Mouse (Mus musculus): ENCODE measurements around the gene R3hdm2.
A peak's percentile ranks its signal among the peaks of the same experiment; 100 is the strongest.

R3hdm2 gene

DNA sequence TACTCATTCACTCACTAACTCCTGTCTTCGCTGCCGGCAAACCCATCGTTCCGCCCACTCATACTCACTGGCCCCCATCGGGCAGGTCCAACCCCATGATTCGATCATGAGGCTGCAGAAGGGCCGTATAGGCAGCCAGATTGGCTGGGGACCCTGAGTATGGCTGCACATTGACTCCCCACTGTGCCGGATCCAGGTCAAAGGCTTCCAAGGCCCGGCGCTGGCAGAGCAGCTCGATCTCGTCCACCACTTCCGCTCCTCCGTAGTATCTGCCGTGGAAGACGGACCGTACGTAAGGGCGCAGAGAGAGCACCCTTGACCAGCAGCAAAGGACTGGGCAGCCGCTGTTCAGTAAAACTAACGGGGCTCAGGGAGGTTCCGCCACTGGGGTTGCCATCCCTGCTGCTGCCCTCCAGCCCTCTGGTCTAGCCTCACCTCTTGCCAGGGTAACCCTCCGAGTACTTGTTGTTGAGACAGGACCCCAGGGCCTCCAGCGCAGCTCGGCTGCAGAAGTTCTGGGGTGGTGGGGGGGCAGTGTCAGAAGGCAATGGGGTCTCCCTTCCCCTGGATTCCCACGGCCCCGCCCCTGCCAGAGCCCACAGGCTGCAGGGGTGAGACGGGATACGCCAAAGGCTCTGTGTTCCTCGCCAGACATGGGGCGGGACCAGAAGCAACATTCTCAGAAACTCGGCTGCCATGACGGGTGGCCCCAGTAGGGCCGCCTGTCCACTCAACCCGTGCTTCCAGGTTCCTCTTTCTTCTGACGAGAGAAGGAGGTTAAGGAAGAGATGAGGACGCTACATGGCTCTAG is 140.0 kb downstream of the R3hdm2 start:
- no peak for DNase-seq

DNA sequence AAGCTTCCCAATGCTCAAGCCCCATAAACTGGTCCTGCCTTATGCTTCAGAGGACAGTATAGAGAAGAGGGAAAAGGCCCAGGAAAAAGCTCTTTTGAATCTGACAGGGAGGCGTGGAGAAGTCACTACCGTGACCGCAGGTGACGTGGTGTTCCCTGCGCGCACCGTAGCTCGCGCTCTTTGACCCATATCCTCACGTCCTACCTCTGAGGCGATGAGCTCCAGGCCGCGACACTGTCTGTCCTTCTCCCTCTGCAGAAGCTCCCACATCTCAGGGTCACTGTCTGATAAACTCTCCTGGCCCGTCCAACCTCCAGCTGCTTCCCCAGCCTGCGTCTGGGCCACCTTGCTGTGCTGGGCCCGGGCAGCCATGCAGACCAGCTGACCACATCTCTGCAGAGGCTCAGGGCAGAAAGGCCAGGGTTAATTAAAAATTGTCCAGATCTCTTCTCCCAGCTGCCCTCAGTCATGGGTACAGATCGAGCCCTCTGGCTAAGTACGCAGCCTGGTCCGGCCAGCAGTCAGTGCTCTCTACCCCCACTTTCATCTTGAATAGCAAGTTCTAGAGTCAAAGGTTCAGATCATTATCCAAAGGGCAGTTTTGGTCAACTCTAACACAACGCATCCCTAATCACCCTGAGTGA is 140.7 kb downstream of the R3hdm2 start:
- DNase-seq: no peak

DNA sequence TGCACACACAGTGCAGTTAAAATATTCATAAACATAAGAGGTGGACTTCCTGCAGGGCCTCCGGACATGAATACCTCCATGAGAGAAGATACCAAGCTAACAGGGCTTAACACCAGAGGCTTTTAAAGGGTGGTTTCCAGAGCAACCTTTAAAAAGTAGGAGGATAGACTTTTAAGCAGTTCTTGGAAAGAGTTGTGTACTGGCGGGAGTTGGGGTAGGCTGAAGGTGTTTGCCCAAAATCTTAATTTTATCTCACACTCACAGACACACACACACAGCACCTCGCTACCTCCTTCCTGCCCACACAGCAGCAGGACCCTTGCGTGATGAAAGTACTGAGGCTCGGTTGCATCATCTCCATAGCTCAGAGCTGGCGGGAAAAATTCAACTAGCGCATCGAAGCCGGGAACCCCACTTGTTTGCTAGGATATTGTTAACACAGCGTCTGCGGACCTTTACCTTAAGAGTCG is 141.5 kb downstream of the R3hdm2 start:
- DNase-seq: no peak

DNA sequence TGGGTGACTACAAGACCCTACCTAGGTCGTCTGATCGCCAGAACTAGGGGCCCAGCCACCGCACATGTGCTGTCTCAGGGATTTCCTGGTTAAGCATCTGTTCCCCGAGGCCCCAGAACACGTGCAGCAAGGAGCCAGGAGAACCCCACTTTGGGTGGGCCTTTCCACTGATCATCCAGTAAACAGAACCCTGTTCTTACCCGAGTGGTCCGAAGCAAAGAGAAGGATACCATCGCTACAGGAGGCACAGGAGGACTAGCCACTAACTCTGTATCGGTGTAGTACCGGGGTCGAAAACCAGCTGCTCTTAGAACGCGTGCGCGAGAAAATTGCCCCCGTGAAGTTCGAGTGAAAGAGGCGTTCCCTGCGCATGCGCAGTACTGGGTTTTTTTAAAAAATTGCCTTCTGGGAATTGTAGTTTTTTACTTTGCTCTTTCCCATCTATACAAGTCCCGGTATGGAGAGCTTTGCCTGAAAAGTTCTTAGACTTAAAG is 142.0 kb downstream of the R3hdm2 start, which contains the start of gene Shmt2:
Gene Shmt2 (minus strand): TSS at position 357 of the 494 bp plus-strand sequence.
- DNase-seq: peak; percentile 83 to 86

DNA sequence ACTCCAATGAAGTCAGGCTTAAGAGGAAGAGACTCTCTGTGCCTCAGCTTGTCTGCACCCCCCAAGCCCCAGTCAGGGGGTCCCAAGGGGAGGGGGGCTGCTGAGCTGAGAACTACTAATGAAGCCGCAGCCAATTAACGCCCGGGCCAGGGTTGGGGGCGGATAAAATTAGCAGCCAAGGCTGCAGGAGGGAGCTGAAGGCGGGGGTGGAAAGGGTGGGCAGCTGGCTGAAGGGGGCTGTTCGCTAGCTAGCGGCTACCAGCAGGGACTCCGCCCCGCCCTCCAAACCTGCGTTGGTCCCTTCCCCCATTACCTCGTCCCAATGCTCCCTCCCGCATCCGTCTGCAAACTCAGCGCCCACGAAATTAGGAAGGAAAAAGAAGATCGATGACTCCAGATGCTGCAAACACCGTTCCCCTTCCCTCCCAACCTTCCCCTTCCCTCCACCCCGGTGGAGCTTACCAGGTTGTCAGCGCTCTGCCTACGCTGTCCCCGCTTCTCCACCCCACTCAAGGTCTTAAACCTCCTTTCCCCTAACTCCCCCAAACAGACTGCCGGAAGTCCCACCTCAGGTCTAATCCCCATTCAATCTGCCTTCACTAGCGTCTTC is 144.6 kb downstream of the R3hdm2 start:
- no peak for DNase-seq

DNA sequence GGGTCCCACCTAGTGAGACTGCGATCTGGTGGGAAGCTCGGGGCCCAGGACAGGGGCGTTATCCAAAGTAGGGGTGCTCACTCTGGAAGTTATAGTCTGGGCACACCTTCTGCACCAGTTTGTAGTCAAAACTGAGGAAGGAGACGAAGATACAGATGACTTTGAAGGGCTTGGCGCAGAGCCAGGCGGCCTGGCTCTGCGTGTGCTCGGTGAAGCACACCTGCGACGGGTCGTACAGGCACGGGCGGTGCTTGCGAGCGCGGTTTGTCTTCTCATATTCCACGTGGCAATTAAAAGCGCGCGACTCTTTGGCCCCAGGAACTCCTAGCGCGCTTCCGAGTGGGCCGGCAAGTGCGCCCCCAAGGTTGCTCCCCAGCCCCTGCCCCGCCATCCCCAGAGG is 145.9 kb downstream of the R3hdm2 start:
- no peak for DNase-seq

DNA sequence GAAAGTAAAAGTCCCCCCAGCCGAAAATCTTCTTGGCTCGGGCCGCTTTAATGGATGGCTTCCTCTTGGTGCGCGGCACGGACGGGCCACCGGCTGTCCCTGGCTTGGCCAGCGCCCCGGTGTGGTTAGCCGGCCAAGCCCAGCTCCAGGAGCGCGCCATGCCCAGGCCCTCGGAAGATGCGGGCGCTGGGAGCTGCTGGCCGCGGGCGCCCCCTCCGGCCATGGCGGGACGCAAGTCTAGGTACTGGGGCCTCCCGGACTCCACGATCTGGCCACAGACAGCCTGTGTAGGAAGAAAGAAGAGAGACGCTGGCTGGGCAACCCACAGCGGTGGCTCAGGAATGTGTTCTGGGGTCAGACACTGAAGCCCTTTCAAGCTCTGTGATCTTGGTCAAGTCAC is 146.6 kb downstream of the R3hdm2 start:
- peak; percentile 66 to 77 for DNase-seq

DNA sequence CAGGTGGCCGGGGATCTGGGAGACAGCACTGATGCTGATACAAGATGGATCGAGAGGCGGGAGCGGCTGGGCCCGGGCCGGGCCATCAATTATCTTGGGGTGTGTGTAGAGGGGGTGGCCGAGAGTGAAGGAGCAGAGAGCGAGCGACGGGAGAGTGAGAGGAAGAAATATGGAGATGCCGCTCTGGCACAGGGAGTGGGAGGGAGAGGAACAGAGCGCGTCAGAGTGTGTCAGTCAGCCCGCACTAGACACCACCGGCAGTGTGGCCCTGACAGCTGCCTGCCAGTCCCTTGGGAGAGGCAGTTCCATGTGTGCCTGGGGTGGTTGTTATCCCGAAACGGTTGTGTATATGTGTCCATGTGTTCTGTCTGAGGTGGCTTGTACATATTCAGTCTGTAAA is 147.4 kb downstream of the R3hdm2 start:
- DNase-seq: no peak

DNA sequence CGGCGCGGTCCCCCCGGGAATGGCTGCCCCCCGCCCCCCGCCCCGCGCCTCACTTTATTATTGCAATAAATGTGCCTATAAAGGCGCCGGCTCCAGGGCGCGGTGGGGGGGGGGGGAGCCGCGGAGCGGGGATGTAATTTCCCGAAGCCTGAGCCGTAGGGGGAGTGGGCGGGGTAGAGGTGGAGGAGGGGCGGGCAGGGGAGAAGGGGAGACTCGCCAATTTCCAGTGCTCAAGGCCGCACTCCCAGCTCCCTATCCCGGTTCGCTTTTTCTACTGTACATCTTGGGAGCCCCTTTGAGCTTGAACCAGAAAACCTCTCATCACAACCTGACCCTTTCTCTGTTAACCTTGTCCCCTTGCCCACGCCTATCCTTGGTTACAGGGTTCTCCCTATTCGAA is 150.8 kb downstream of the R3hdm2 start:
- no peak for DNase-seq

DNA sequence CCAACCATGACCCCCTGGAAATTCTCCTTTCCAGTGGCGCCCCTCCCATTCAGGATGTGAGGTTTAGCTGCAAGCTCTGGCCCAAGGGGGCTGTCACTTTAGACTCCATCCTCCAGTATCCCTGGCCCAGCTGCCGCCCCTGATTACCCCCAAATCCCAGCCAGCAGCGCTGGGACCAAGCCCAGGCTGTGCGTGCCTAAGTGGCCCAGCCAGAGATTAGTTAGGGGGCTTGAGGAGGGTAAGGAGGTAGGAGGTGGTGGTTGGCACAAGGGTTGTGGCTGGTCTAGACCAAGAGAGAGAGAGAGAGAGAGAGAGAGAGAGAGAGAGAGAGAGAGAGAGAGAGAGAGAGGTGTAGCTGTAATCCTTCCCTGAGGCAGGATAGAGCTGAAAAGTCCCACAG is 151.4 kb downstream of the R3hdm2 start:
- DNase-seq: no peak

DNA sequence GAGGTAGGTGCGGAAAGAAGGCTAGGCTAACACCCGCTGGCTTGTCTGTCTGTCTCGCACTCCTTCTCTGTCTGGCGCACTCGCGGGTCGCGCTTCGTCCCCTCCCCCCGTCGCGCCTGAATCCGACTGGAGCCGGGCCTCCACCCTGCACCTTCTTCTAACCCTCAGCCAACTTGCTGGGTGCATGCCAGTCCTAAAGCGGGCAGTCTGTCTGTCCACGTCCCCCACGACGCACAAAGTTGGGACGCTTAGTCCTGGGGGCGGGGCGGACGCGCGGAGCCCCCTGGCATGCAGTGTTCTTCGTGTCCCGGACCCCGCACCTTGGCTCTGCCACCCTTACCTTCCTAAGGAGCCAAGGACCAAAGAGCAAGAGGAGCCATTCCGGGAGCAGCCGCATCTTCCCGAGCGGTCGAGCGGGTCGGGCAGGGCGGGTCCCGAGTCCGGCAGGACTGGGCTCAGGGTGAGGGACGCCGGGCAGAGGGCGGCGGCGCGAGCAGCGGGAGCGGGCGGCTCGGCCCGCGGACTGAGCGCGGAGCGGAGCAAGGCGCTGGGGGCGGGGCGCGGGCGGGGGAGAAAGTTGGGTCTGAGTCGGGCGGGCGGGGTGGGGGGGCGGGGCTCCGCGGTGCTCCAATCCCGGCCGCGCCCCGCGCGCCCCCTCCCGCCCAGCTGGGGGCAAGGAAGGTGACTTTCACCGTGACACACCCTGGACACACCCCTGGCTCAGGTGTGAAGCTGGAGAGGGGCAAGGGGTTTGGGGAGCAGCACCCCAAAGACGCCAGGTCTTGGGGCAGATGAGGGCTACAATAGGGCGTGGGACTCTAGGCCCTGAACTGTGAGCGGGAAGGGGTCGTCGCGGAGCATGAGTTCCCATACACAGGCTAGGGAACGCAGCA is 154.2 kb downstream of the R3hdm2 start, which contains the start of gene Nxph4:
Gene Nxph4 (minus strand): TSS at position 524 of the 893 bp plus-strand sequence.
- peak in 1 of 2 experiments; percentile 40 for DNase-seq

DNA sequence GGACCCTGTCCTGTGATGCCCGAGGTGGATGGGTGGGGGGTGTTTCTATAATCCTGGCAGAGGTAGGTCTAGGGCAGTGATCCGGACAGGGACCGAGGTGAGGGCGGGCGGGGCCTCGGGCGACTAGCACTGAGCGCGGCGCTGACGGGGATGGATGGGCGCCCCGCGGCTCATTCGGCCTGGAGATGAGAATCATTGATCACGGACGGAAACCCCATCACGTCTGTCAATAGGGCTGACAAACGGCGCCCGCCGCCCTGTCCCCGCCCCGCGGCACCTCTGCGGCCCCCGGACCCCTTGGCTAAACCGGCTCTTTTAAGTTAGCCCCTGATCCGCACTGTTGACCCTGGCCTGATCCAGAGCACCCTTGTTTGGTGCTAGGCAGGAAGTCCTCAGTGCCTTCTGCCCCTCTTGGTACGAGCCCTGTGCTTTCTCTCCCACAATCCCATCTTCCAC is 154.8 kb downstream of the R3hdm2 start:
- no peak for DNase-seq

DNA sequence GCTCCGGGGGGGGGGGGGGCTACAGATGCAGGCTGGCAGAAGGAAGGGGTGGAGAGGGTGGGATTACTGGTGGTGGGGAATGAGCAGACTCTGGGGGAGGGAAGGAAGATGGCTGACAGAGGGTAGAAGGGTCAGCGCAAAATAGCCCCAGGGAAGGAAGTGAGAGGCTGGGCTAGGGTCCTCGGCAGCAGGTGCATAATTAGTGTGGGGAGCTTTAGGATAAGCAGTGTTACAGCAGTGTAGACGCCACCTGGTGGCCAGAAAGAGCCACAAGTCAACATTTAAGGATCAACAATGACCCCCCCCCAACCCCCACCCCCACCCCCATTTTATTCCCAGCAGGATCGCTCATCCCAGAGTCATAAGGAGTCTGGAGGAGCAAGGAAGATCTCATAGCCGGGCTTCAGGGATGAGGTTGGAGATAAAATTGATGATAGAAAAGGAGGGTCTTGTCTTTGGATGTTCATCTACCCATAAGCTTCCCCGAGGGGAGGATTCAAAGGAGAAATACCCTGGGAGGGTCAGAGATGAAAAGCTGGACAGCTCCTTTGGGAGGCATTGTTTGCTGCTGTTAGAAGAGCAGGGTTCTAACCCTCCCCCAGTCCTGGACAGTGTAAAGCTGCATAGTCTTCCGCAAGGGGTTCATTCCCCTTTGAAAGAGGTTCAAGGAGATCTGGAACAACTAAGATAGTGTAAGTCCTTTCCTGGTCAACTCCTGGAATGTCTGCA is 156.6 kb downstream of the R3hdm2 start:
- DNase-seq: peak; percentile 66 to 70

DNA sequence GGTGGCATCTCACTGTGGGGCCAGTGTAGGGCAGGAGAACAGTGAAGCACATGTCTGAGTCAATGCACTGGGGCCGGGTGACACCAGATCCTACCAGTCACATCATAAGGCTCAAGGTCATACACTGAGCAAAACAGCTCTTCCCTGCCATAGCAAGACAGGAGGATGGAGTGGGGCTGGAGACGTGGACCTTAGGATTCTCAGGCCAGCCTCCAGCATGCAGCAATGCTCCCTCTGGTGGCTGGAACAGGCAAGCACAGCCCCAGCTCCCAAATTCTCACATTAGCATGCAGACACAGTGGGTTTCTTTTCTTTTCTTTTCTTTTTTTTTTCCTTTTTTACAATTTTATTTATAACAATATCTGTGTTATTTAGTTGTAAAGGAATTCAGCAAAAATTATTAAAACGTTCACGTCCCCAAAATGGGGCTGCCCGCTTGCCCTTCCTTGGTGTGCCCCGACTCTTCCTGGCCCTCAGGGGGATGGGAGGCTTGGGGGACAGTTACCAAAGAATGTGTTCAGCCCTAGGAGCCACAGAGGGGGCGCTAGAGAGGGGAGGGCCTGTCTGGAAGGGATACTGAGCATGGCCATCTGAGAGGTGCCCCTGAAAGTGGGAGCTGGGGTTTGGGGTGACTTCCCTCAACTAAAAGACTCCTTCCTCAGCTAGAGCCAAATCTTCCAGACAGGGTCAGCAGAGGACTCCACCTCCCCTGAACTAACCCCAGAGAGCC is 157.9 kb downstream of the R3hdm2 start:
- DNase-seq: peak; percentile 87 to 90

DNA sequence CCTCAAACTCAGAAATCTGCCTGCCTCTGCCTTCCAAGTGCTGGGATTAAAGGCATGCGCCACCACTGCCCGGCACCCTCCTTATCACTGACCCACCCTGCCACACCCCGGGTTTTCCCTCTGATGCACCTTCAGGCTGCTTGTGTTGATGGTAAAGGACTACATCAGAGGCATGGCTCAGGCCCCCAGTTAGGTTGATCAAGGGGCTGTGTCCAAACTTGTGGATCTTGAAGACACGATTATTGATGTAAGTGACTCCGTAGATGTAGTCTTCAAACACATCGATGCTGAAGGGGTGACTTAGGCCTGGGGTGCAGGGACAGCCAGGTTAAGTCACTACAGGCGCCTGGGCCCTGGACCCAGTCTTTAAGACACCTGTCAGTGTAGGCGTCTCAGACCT is 161.4 kb downstream of the R3hdm2 start:
- DNase-seq: no peak

DNA sequence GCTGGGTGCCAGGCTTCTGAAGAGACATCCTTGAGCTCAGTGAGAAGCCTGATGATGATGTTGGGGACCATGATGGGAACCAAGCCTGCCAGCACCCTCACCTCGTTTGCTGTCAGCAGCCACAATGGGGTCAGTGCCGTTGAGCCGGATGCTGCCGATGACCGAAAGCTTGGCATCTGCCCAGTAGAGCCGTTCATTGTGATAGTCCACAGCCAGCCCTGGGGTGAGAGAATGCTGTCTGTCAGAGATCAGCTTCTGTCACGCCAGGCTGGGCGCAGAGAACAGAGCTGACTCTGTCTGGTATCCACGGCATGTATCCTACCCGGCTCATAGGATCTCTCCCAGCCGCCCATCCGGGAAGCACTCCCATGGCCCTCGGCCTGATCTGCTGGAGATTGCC is 162.0 kb downstream of the R3hdm2 start:
- peak; percentile 58 to 64 for DNase-seq

DNA sequence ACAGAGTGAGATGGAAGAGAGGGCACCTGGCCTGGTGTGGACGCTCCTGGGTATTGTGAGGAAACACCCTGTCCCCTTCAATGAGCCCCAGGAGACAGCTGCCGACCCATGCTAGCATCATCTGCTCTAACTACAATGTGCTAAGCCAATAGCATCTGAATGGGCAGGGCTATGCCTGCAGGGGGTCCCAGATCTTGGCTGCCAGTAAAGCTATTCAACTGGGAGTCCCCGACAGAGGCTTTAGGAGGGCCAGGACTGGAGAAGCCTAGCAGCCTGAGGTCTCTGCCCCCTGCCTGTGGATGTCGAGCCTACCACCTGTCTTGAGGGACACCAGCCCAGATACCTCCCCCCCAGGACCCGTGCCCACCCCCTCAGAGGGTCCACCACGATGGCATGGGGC is 162.6 kb downstream of the R3hdm2 start:
- DNase-seq: peak; percentile 50 to 61

DNA sequence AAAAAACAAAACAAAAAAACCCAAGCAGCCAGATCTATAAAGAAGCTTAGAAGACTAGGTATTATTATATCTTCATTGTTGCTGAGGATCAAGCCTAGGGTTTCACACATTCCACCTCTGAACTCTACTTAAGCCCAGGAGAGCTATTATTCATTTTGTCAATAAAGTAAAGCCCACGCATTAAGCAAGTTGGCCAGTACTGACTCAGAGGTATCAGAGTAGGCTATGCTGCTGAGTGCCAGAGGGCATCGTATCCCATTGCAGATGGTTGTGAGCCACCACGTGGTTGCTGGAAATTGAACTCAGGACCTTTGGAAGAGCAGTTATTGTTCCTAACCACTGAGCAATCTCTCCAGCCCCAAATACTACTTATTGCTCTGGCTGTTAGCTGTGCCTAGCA is 163.8 kb downstream of the R3hdm2 start:
- DNase-seq: no peak

DNA sequence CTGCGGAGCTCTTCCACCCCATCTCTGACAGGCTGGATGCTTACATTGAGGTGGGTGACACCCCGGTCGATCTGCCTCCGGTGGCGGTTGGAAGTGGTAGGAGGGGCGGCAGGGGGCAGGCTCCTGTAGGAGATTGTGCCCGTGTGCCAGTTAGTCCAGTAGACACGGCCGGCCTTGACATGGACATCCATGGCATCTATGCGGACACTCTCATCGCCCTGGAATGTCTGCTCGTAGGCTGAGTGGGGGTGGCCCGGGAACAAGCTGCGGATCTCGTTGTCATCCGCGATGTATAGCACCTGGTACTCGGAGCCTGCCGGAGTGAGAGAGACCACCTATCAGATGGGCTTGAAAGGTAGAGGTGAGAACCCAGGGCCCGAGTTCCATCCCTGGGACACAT is 164.2 kb downstream of the R3hdm2 start:
- DNase-seq: no peak

DNA sequence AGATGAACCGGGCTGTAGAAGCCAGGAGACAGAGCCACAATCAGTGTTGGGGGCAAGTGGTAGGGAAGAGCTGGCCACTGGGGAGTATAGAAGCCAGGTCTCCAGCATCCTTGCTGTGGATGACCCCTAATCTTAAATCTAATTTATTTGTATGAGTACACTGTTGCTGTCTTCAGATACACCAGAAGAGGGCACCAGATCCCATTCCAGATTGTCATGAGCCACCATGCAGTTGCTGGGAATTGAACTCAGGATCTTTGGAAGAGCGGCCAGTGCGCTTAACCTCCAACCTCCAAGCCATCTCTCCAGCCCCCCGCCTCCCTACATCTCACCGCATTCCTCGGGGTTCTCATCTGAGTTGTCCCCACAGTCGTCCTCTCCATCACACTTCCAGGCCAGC is 166.4 kb downstream of the R3hdm2 start:
- DNase-seq: no peak

DNA sequence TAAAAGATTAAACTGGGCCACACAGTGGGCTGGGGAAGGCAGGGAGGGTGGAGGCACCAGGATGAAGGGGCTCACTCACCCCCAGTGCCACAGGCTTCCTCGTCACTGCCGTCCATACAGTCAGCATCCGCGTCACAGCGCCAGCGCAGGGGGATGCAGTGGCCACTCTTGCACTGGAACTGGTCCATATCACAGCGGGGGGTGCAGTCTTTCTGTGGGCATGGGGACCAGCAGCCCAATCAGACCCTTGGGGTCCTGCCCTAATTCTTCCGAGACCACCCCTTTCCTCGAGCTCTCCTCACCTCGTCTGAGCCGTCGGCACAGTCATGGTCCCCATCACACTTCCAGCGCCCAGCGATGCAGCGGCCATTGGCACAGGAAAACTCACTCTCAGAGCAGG is 168.1 kb downstream of the R3hdm2 start:
- DNase-seq: peak in 1 of 2 experiments; percentile 39

Data from cerebellum, postnatal 36 days (tissue).